Mouse (Mus musculus): ENCODE measurements around the gene Lclat1.

- no peak for TF ChIP-seq POLR2A (IDR thresholded peaks at IDR 0.05; ENCODE audit: control insufficient read depth in 1 of 2, insufficient read depth in 1 of 2, low read depth in 1 of 2, low read length in 2 of 2, poor library complexity in 1 of 2)
- TF ChIP-seq CTCF (IDR thresholded peaks at IDR 0.05 in 2 of 3, conservative IDR thresholded peaks at IDR 0.05 in 1 of 3; ENCODE audit: control insufficient read depth in 1 of 3, insufficient read depth in 1 of 3, low read depth in 2 of 3, low read length in 3 of 3, poor library complexity in 1 of 3, severe bottlenecking in 1 of 3) = no peak
- TF ChIP-seq ELF1 (IDR thresholded peaks at IDR 0.05; ENCODE audit: low read depth, low read length) = no peak
- no peak for TF ChIP-seq HCFC1 (IDR thresholded peaks at IDR 0.05; ENCODE audit: low read depth, low read length)
- TF ChIP-seq EP300 (IDR thresholded peaks at IDR 0.05; ENCODE audit: low read depth in 1 of 2, low read length in 2 of 2) = no peak
- no peak for TF ChIP-seq RAD21 (IDR thresholded peaks at IDR 0.05; ENCODE audit: low read depth, low read length)
- TF ChIP-seq NELFE (IDR thresholded peaks at IDR 0.05; ENCODE audit: low read depth, low read length) = no peak
- no peak for TF ChIP-seq MAX (IDR thresholded peaks at IDR 0.05; ENCODE audit: low read length)
- TF ChIP-seq RCOR1 (IDR thresholded peaks at IDR 0.05; ENCODE audit: low read depth, low read length) = no peak
- TF ChIP-seq CHD1 (IDR thresholded peaks at IDR 0.05; ENCODE audit: low read depth, low read length) = no peak
- no peak for TF ChIP-seq TAL1 (IDR thresholded peaks at IDR 0.05; ENCODE audit: low read length)
- no peak for TF ChIP-seq MAFK (IDR thresholded peaks at IDR 0.05; ENCODE audit: borderline replicate concordance, low read depth, low read length)
- no peak for TF ChIP-seq ZMIZ1 (IDR thresholded peaks at IDR 0.05; ENCODE audit: low read depth, low read length)
- TF ChIP-seq POLR2AphosphoS2 (IDR thresholded peaks at IDR 0.05; ENCODE audit: low read length) = no peak
Observed at GRCm38 (mm10) chr17:73126349-73126748, 18.6 kb downstream of the Lclat1 start.

All from MEL (cell line).